Mouse (Mus musculus) gastrocnemius, adult 2 months (tissue): Measurements from ENCODE around the gene Gprin1. TPM values are rescaled to one million over a fixed set of nuclear protein-coding genes. Genes with fewer than 3 reads are reported as not detected.

Source experiments
- DNase-seq: peaks from one replicate; pipeline ENCODE4 v3.0.0; 2022
- H3K27ac ChIP-seq: fragments of 200-600 bp; 2 replicates; pipeline ENCODE4 v1.8.1; 2022; ENCODE audit warnings: mild to moderate bottlenecking
- H3K4me3 ChIP-seq: fragments of 200-600 bp; 2 replicates; pipeline ENCODE4 v1.8.1; 2022; ENCODE audit warnings: mild to moderate bottlenecking, moderate library complexity
- CTCF ChIP-seq: fragments of 200-600 bp; IDR thresholded peaks from 2 replicates; pipeline ENCODE4 v1.8.1; 2022; ENCODE audit warnings: antibody characterized with exemption, mild to moderate bottlenecking, moderate library complexity
- intact Hi-C: fragments of 180-260 bp; cut with DNase I; formaldehyde crosslinking; loops from one replicate; pipeline ENCODE4 v1.15.1; 2025
- total RNA-seq, 2 experiments: library from RNA; stranded (reverse); gene quantifications; 2 replicates each; pipeline ENCODE4 v1.2.3; 2021

Gene Gprin1
- total RNA-seq, 2 experiments from 2014 or later = not detected

GRCm38 (mm10) chr13:54746896-54747295 lies 2.8 kb downstream of the Gprin1 start:
- TF ChIP-seq CTCF = no peak
- DNase-seq = no peak
- no peak overlapping the region for H3K27ac ChIP-seq
- intact Hi-C loops = no loop called here
- no peak overlapping the region for H3K4me3 ChIP-seq

- TF ChIP-seq CTCF = no peak
- DNase-seq = no peak
- intact Hi-C loops = no loop called here
- H3K4me3 ChIP-seq = no peak overlapping the region
- H3K27ac ChIP-seq = no peak overlapping the region
These were observed 3.6 kb downstream of the Gprin1 start for GRCm38 (mm10) chr13:54746110-54746509.

GRCm38 (mm10) chr13:54738213-54738601 lies 11.5 kb downstream of the Gprin1 start:
- intact Hi-C loops = no loop called here
- no peak for TF ChIP-seq CTCF
- peak overlapping the region; percentile 58 for H3K4me3 ChIP-seq
- no peak overlapping the region for H3K27ac ChIP-seq
- no peak for DNase-seq

- no peak for TF ChIP-seq CTCF
- peak overlapping the region; percentile 58 for H3K4me3 ChIP-seq
- intact Hi-C loops = no loop called here
- peak; percentile 30 for DNase-seq
- H3K27ac ChIP-seq = no peak overlapping the region
These were observed 12.0 kb downstream of the Gprin1 start for GRCm38 (mm10) chr13:54737488-54738212.

- DNase-seq = no peak
- H3K4me3 ChIP-seq = no peak overlapping the region
- H3K27ac ChIP-seq = no peak overlapping the region
- TF ChIP-seq CTCF = no peak
- intact Hi-C loops = no loop called here
These were observed 12.7 kb downstream of the Gprin1 start for GRCm38 (mm10) chr13:54736931-54737330.

GRCm38 (mm10) chr13:54726131-54726530 lies 23.5 kb downstream of the Gprin1 start:
- TF ChIP-seq CTCF = no peak

GRCm38 (mm10) chr13:54723143-54723542 lies 26.5 kb downstream of the Gprin1 start:
- peak; percentile 15; the same call in 1 of the 2 replicates for TF ChIP-seq CTCF
- Histone ChIP-seq H3K4me3 (no peak overlapping the region), H3K27ac (no peak overlapping the region)
- DNase-seq = no peak
- intact Hi-C loops = no loop called here

More at GRCm38 (mm10) chr13:54726131-54726530, 23.5 kb downstream of the Gprin1 start:
- H3K27ac ChIP-seq = no peak overlapping the region
- DNase-seq = no peak
- H3K4me3 ChIP-seq = no peak overlapping the region
- intact Hi-C loops = no loop called here

- peak; percentile 84 for TF ChIP-seq CTCF
- no peak overlapping the region for H3K4me3 ChIP-seq
- intact Hi-C loops = no loop called here
- H3K27ac ChIP-seq = no peak overlapping the region
- peak; percentile 49 for DNase-seq
These were observed 32.8 kb downstream of the Gprin1 start for GRCm38 (mm10) chr13:54716916-54717315.

- H3K27ac ChIP-seq = no peak overlapping the region
- H3K4me3 ChIP-seq = no peak overlapping the region
- TF ChIP-seq CTCF = no peak
- no peak for DNase-seq
- intact Hi-C loops = no loop called here
These were observed 34.7 kb downstream of the Gprin1 start for GRCm38 (mm10) chr13:54714996-54715395.

GRCm38 (mm10) chr13:54714393-54714792 lies 35.3 kb downstream of the Gprin1 start:
- TF ChIP-seq CTCF = no peak
- Histone ChIP-seq H3K4me3 (no peak overlapping the region), H3K27ac (no peak overlapping the region)
- intact Hi-C loops = no loop called here
- DNase-seq = no peak

GRCm38 (mm10) chr13:54710866-54711265 lies 38.8 kb downstream of the Gprin1 start:
- intact Hi-C loops = no loop called here
- Histone ChIP-seq H3K27ac (no peak overlapping the region), H3K4me3 (no peak overlapping the region)
- no peak for DNase-seq
- TF ChIP-seq CTCF = no peak

GRCm38 (mm10) chr13:54704890-54705289 lies 44.8 kb downstream of the Gprin1 start:
- Histone ChIP-seq H3K27ac (no peak overlapping the region), H3K4me3 (no peak overlapping the region)
- no peak for DNase-seq
- intact Hi-C loops = no loop called here
- no peak for TF ChIP-seq CTCF

- no peak for TF ChIP-seq CTCF
- no peak for DNase-seq
- intact Hi-C loops = no loop called here
- H3K4me3 ChIP-seq = no peak overlapping the region
- no peak overlapping the region for H3K27ac ChIP-seq
These were observed 47.2 kb downstream of the Gprin1 start for GRCm38 (mm10) chr13:54702507-54702906.

GRCm38 (mm10) chr13:54701243-54701642 lies 48.4 kb downstream of the Gprin1 start, which contains the start of gene Cdhr2:
Gene Cdhr2, plus strand, starts transcription at chr13:54701461.
- TF ChIP-seq CTCF = no peak
- intact Hi-C loops = no loop called here
- H3K27ac ChIP-seq = no peak within 1 kb of the TSS
- H3K4me3 ChIP-seq = no peak within 1 kb of the TSS
- DNase-seq = no peak
